Mouse (Mus musculus) testis, adult 2 months (tissue): Measurements from ENCODE around the gene Fryl. TPM values are rescaled to one million over a fixed set of nuclear protein-coding genes. Genes with fewer than 3 reads are reported as not detected.

ENCODE experiments used
- H3K27ac ChIP-seq: fragments of 200-500 bp; 2 replicates; pipeline ENCODE4 v1.5.1; 2012; ENCODE audit warnings: low read depth, low read length; ENCODE audit not compliant: control insufficient read depth, insufficient read depth
- H3K27me3 ChIP-seq: fragments of 200-500 bp; 2 replicates; pipeline ENCODE4 v1.6.1; 2012; ENCODE audit warnings: mild to moderate bottlenecking, low read length, moderate library complexity; ENCODE audit not compliant: control insufficient read depth, insufficient read depth
- H3K36me3 ChIP-seq: fragments of 200-500 bp; 2 replicates; pipeline ENCODE4 v1.6.1; 2012; ENCODE audit warnings: mild to moderate bottlenecking, low read length; ENCODE audit not compliant: control insufficient read depth, insufficient read depth
- H3K4me1 ChIP-seq: fragments of 200-500 bp; 2 replicates; pipeline ENCODE4 v1.6.1; 2012; ENCODE audit warnings: low read length; ENCODE audit not compliant: control insufficient read depth, insufficient read depth
- H3K4me3 ChIP-seq: fragments of 200-500 bp; 2 replicates; pipeline ENCODE4 v1.5.1; 2012; ENCODE audit warnings: low read depth, mild to moderate bottlenecking, low read length, moderate library complexity, mixed read lengths; ENCODE audit not compliant: control insufficient read depth
- CTCF ChIP-seq: fragments of 200-500 bp; IDR thresholded peaks from 2 replicates; pipeline ENCODE4 v1.5.1; 2012; ENCODE audit warnings: low read depth, mild to moderate bottlenecking, inconsistent platforms, low read length, moderate library complexity; ENCODE audit not compliant: control insufficient read depth, insufficient read depth, insufficient replicate concordance
- POLR2A ChIP-seq: fragments of 200-500 bp; IDR thresholded peaks from 2 replicates; pipeline ENCODE4 v1.6.1; 2012; ENCODE audit warnings: low read depth, mild to moderate bottlenecking, inconsistent platforms, low read length, moderate library complexity; ENCODE audit not compliant: control insufficient read depth
- polyA plus RNA-seq: library from polyadenylated mRNA; depleted of rRNA; stranded (reverse); fragments of >200 nt; gene quantifications from 2 replicates; pipeline ENCODE4 v1.2.3, GENCODE M21; 2012

Fryl gene
- polyA plus RNA-seq, 1 experiment = 21.6 TPM

DNA sequence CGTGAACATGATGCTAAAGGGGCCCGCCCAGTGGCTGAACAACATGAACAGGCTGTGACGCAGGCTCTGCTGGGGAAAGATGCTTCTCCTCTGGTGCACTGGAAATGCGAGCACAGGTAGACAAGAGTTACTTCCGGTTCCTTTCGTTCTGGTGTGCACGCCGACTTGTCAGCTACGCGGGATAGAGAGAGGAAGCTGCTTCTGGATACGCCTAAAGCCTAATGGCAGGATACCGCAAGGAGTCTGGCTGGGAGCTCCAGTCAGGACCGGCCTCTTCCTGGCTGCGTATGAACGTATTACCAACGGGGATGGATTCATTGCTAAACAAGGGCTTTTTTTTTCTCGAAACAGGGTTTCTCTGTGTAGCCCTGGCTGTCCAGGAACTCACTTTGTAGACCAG lies 167.3 kb downstream of the Fryl start:
- peaks cover 2% of the 10 kb centered on the region; the same call in 1 of the 2 replicates for H3K4me1 ChIP-seq
- H3K36me3 ChIP-seq = no peaks in the 10 kb centered on the region; the same call in 1 of the 2 replicates
- H3K27ac ChIP-seq = no peak overlapping the region
- TF ChIP-seq POLR2A = no peak
- TF ChIP-seq CTCF = no peak
- no peaks in the 10 kb centered on the region for H3K27me3 ChIP-seq
- no peak overlapping the region for H3K4me3 ChIP-seq

DNA sequence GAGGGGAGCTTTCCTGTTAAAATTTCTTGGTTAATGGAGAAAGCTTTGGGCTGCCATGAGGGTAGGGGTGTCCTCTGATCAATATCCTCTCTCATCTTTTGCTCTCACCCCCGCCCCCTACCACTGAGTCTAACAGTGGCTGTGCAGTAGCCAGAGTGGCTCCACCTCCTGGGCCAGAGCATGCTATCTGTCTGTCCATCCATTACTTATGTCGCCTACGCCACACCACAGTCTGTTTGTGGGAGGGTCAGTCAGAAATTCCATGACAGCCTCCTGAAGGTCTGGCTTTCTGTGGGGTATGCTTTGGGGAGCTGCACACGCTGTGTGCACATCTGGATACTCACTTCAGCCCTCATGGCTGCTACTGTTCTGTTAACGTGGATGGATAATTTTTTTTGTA lies 174.9 kb downstream of the Fryl start:
- Histone ChIP-seq H3K4me3 (no peak overlapping the region), H3K27ac (no peak overlapping the region), H3K36me3 (no peaks in the 10 kb centered on the region; the same call in none of the 2 replicates), H3K4me1 (no peaks in the 10 kb centered on the region), H3K27me3 (no peaks in the 10 kb centered on the region)
- TF ChIP-seq CTCF = no peak
- TF ChIP-seq POLR2A = no peak

DNA sequence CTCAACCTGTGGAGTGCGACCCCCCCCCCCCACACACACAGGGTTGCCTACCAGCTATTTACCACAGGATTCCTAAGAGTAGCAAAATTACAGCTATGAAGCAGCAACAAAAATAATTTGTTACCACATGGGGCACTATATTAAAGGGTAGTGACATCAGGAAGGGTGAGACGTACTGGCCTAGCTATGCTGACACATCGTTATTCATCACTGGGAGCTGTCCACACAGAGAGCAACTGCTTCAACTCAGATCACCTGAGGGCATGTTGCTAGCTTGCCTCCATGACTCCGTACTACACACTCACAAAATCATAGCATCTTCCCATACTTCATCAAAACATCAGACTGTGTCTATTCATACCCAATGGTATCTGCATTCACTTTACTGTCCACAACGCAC lies 176.6 kb downstream of the Fryl start:
- Histone ChIP-seq H3K27ac (no peak overlapping the region), H3K4me1 (no peaks in the 10 kb centered on the region), H3K36me3 (no peaks in the 10 kb centered on the region; the same call in 1 of the 2 replicates), H3K4me3 (no peak overlapping the region; the same call in 1 of the 2 replicates), H3K27me3 (no peaks in the 10 kb centered on the region)
- TF ChIP-seq CTCF = no peak

DNA sequence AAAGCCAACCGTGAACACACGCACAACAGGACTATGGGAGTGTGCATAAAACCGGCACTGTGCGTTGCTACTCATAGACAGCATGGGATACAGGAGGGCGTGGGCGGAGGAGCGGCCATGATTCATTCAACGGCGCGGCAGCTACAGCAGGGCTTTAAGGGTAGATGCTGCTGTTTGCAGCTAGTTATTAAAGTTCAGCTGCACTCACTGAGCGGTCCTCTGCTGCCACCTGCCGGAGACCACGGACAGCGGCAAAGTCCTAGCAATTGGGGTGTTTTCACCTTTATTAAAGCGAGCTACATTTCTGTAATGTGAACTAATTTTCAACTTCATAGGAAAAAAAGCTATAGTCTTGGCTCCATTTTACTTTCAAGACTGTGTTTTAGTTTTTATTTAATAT lies 185.1 kb downstream of the Fryl start:
- Histone ChIP-seq H3K27me3 (no peaks in the 10 kb centered on the region), H3K36me3 (peaks cover 7% of the 10 kb centered on the region), H3K27ac (no peak overlapping the region)

DNA sequence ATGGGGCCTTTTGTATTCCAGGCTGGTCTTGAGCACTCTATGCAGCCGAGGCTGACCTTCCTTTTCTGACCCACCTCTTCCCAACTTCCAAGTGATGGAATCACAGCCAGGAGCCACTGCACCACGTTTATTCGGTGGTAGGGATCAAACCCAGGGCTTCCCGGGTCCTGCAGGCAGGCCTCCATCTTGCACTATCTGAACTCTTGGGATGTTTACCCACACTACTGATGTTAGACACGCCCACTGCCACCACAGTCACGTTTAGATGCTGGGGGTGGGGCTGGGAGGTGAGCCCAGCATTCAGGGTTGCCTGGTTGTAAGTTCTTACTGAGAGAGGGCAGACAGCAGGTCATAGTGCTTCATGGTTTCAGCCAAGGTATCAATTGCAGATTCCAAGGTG lies 189.5 kb downstream of the Fryl start:
- TF ChIP-seq CTCF (no peak), POLR2A (no peak)
- Histone ChIP-seq H3K27ac (no peak overlapping the region), H3K36me3 (peaks cover 7% of the 10 kb centered on the region), H3K4me3 (no peak overlapping the region), H3K4me1 (no peaks in the 10 kb centered on the region), H3K27me3 (no peaks in the 10 kb centered on the region)

More for the DNA sequence above, 185.1 kb downstream of the Fryl start:
- peaks cover 2% of the 10 kb centered on the region; the same call in 1 of the 2 replicates for H3K4me1 ChIP-seq
- no peak overlapping the region for H3K4me3 ChIP-seq
- peak; percentile 55; the same call in 1 of the 2 replicates for TF ChIP-seq CTCF
- no peak for TF ChIP-seq POLR2A

DNA sequence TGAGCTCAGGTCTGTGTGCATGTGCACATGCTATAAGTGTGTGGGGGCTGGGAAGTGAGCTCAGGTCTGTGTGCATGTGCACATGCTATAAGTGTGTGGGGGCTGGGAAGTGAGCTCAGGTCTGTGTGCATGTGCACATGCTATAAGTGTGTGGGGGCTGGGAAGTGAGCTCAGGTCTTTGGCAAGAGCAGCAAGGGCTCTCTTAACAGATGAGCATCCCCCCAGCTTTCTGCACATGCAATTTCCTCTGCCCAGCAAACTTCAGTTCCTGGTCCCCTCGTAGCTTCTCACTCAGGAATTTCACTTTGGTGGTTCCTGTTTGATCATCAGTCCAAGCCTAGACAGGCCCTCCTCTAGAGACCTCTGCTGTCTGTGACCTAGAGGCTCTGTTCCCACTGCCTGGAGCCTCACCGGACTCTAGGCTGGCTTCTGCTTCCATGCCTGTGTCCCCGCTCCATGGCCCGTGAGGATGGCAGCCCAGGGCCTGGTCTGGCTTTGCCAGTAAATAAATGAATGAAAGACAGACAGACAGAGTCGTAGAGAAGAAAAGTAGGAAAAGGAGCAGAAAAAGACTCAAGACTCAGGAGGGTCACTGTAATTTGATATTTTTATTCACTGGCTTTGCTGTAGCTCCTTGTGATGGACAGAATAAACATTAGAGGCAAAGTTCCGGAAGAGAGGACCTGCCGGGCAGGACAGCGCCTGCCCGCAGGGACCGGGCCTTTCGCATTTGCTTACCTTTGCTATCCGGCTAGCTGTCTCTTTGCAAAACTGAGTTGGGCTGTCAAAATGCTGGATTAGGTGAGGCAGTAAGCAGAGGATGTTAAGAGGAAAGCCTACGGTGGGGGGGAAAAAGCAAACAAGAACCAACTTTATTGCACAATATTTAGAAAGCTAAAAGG lies 192.4 kb downstream of the Fryl start:
- no peak overlapping the region for H3K4me3 ChIP-seq
- TF ChIP-seq POLR2A (no peak), CTCF (no peak)
- 0 out of 2 replicates have a peak, but pooled peaks cover 2% of the 10 kb centered on the region for H3K36me3 ChIP-seq
- no peaks in the 10 kb centered on the region for H3K4me1 ChIP-seq
- no peak overlapping the region for H3K27ac ChIP-seq
- H3K27me3 ChIP-seq = no peaks in the 10 kb centered on the region

DNA sequence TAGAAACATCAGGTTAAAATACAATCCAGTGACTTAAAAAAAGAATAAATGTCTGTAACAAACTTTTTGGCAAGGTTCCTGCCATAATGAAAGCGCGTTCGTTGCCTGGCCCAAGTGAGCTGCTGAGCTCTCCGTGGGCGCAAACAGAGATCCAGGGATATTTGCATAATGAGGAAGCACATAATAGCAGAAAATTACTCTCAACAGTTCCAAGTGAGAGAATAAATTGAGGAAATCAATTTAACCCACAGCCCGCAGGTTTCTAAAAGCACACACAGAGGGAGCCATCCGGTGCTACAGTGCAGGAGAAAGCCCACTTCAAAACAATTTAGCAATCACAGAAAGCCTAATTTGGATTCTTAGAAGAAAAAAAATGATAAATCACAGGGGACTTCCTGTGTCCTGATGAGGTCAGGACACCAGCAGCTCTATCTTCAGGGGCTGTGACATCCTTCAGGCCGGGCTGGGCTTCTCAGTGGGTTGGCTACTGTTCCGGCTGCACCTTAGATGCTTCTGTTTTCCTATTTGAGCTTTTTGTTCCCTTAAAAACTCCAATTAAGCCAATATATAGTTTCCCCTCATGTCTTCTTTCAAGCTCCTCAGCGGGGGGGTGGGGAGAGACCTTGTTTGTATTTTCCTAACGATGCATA lies 194.8 kb downstream of the Fryl start:
- no peaks in the 10 kb centered on the region for H3K4me1 ChIP-seq
- H3K4me3 ChIP-seq = no peak overlapping the region
- H3K36me3 ChIP-seq = no peaks in the 10 kb centered on the region
- no peak overlapping the region for H3K27ac ChIP-seq
- TF ChIP-seq POLR2A (no peak), CTCF (no peak)
- no peaks in the 10 kb centered on the region for H3K27me3 ChIP-seq

DNA sequence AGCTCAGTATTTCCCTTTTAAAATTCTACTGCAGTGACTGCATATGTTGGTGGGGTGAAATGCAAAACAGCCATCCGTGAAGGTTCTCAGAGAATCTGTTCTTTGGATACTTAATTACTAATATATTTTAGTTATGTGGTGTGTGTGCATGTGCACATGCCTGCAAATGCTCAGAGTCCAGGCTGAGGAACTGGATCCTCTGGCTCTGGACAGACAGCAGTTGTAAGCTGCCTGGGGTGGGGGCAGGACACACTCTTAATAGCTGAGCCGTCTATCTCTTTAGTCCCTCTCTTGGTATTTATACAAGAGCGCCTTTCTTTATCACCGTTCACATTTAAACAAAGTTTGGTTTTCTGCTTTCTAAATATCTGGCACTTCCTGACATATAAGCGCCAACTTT lies 199.5 kb downstream of the Fryl start:
- Histone ChIP-seq H3K27me3 (no peaks in the 10 kb centered on the region), H3K4me3 (no peak overlapping the region), H3K27ac (no peak overlapping the region), H3K36me3 (no peaks in the 10 kb centered on the region), H3K4me1 (no peaks in the 10 kb centered on the region)
- TF ChIP-seq CTCF (no peak), POLR2A (no peak)
